Mouse (Mus musculus): ENCODE results near the gene Zfp385c. TPM values are rescaled to one million over a fixed set of nuclear protein-coding genes. Genes with fewer than 3 reads are reported as not detected.
A peak's percentile ranks its signal among the peaks of the same experiment; 100 is the strongest.

Gene Zfp385c
- polyA plus RNA-seq, 1 experiment from 2014 or later: 0.26 TPM

- Histone ChIP-seq H3K4me3 (ENCODE audit: low read length) (no peak overlapping the region), H3K4me1 (replicated peaks; ENCODE audit: control insufficient read depth, insufficient read depth, low read length) (peaks cover 24% of the 10 kb centered on the region), H3K9ac (ENCODE audit: low read length) (no peak overlapping the region), H3K27me3 (ENCODE audit: control insufficient read depth, insufficient read depth, low read depth, low read length) (no peaks in the 10 kb centered on the region), H3K27ac (ENCODE audit: low read length) (no peak overlapping the region; the same call in 1 of the 2 replicates), H3K36me3 (ENCODE audit: control insufficient read depth, insufficient read depth, low read length) (peaks cover 14% of the 10 kb centered on the region), H3K9me3 (ENCODE audit: control insufficient read depth, low read length) (no peaks in the 10 kb centered on the region), H3K4me2 (ENCODE audit: low read depth, low read length) (no peak overlapping the region)
- WGBS: 61% methylated on average over 11 of the region's 11 CpGs
- ATAC-seq (ENCODE audit: low read depth): no peak
Measured at GRCm38 (mm10) chr11:100719893-100720292, 27.6 kb upstream of the Zfp385c start.

- H3K36me3 ChIP-seq (ENCODE audit: control insufficient read depth, insufficient read depth, low read length): peaks cover 15% of the 10 kb centered on the region
- ATAC-seq (ENCODE audit: low read depth): no peak; the same call in 1 of the 2 replicates
- WGBS: 89% methylated on average over 3 of the region's 3 CpGs
- no peaks in the 10 kb centered on the region for H3K9me3 ChIP-seq (ENCODE audit: control insufficient read depth, low read length)
- no peak overlapping the region for H3K4me2 ChIP-seq (ENCODE audit: low read depth, low read length)
- H3K27me3 ChIP-seq (ENCODE audit: control insufficient read depth, insufficient read depth, low read depth, low read length): no peaks in the 10 kb centered on the region
- H3K27ac ChIP-seq (ENCODE audit: low read length): no peak overlapping the region
- no peak overlapping the region for H3K9ac ChIP-seq (ENCODE audit: low read length)
- peaks cover 21% of the 10 kb centered on the region for H3K4me1 ChIP-seq (replicated peaks; ENCODE audit: control insufficient read depth, insufficient read depth, low read length)
- H3K4me3 ChIP-seq (ENCODE audit: low read length): no peak overlapping the region
Measured at GRCm38 (mm10) chr11:100719312-100719711, 27.1 kb upstream of the Zfp385c start.

GRCm38 (mm10) chr11:100718866-100719265, 26.6 kb upstream of the Zfp385c start:
- 84% methylated on average over 4 of the region's 4 CpGs for WGBS

GRCm38 (mm10) chr11:100718462-100718861, 26.2 kb upstream of the Zfp385c start:
- peaks cover 15% of the 10 kb centered on the region for H3K36me3 ChIP-seq (ENCODE audit: control insufficient read depth, insufficient read depth, low read length)
- 87% methylated on average over 7 of the region's 7 CpGs for WGBS
- H3K4me3 ChIP-seq (ENCODE audit: low read length): no peak overlapping the region
- H3K4me1 ChIP-seq (replicated peaks; ENCODE audit: control insufficient read depth, insufficient read depth, low read length): peaks cover 29% of the 10 kb centered on the region
- no peak overlapping the region for H3K27ac ChIP-seq (ENCODE audit: low read length)
- no peaks in the 10 kb centered on the region for H3K9me3 ChIP-seq (ENCODE audit: control insufficient read depth, low read length)
- ATAC-seq (ENCODE audit: low read depth): no peak
- H3K9ac ChIP-seq (ENCODE audit: low read length): no peak overlapping the region
- no peak overlapping the region for H3K4me2 ChIP-seq (ENCODE audit: low read depth, low read length)
- no peaks in the 10 kb centered on the region for H3K27me3 ChIP-seq (ENCODE audit: control insufficient read depth, insufficient read depth, low read depth, low read length)

More at GRCm38 (mm10) chr11:100718866-100719265, 26.6 kb upstream of the Zfp385c start:
- H3K27ac ChIP-seq (ENCODE audit: low read length): no peak overlapping the region
- no peak overlapping the region for H3K9ac ChIP-seq (ENCODE audit: low read length)
- H3K4me1 ChIP-seq (replicated peaks; ENCODE audit: control insufficient read depth, insufficient read depth, low read length): peaks cover 25% of the 10 kb centered on the region
- peaks cover 15% of the 10 kb centered on the region for H3K36me3 ChIP-seq (ENCODE audit: control insufficient read depth, insufficient read depth, low read length)
- no peaks in the 10 kb centered on the region for H3K27me3 ChIP-seq (ENCODE audit: control insufficient read depth, insufficient read depth, low read depth, low read length)
- no peak overlapping the region for H3K4me2 ChIP-seq (ENCODE audit: low read depth, low read length)
- no peak overlapping the region for H3K4me3 ChIP-seq (ENCODE audit: low read length)
- H3K9me3 ChIP-seq (ENCODE audit: control insufficient read depth, low read length): no peaks in the 10 kb centered on the region
- no peak for ATAC-seq (ENCODE audit: low read depth)

GRCm38 (mm10) chr11:100716649-100717048, 24.4 kb upstream of the Zfp385c start:
- Histone ChIP-seq H3K9me3 (ENCODE audit: control insufficient read depth, low read length) (no peaks in the 10 kb centered on the region), H3K36me3 (ENCODE audit: control insufficient read depth, insufficient read depth, low read length) (peaks cover 15% of the 10 kb centered on the region), H3K27ac (ENCODE audit: low read length) (no peak overlapping the region), H3K4me1 (replicated peaks; ENCODE audit: control insufficient read depth, insufficient read depth, low read length) (peaks cover 30% of the 10 kb centered on the region), H3K9ac (ENCODE audit: low read length) (no peak overlapping the region), H3K27me3 (ENCODE audit: control insufficient read depth, insufficient read depth, low read depth, low read length) (no peaks in the 10 kb centered on the region), H3K4me3 (ENCODE audit: low read length) (no peak overlapping the region), H3K4me2 (ENCODE audit: low read depth, low read length) (no peak overlapping the region)
- WGBS: 73% methylated on average over 3 of the region's 3 CpGs
- no peak for ATAC-seq (ENCODE audit: low read depth)

- H3K9ac ChIP-seq (ENCODE audit: low read length): no peak overlapping the region
- ATAC-seq (ENCODE audit: low read depth): no peak
- no peaks in the 10 kb centered on the region for H3K27me3 ChIP-seq (ENCODE audit: control insufficient read depth, insufficient read depth, low read depth, low read length)
- 87% methylated on average over 6 of the region's 6 CpGs for WGBS
- H3K4me3 ChIP-seq (ENCODE audit: low read length): no peak overlapping the region
- no peaks in the 10 kb centered on the region for H3K9me3 ChIP-seq (ENCODE audit: control insufficient read depth, low read length)
- peaks cover 26% of the 10 kb centered on the region for H3K4me1 ChIP-seq (replicated peaks; ENCODE audit: control insufficient read depth, insufficient read depth, low read length)
- H3K36me3 ChIP-seq (ENCODE audit: control insufficient read depth, insufficient read depth, low read length): peaks cover 15% of the 10 kb centered on the region
- H3K4me2 ChIP-seq (ENCODE audit: low read depth, low read length): no peak overlapping the region
- no peak overlapping the region for H3K27ac ChIP-seq (ENCODE audit: low read length)
Measured at GRCm38 (mm10) chr11:100714948-100715347, 22.7 kb upstream of the Zfp385c start.

- H3K4me1 ChIP-seq (replicated peaks; ENCODE audit: control insufficient read depth, insufficient read depth, low read length): peaks cover 26% of the 10 kb centered on the region
- H3K4me2 ChIP-seq (ENCODE audit: low read depth, low read length): peak overlapping the region; percentile 68
- H3K27me3 ChIP-seq (ENCODE audit: control insufficient read depth, insufficient read depth, low read depth, low read length): no peaks in the 10 kb centered on the region
- H3K4me3 ChIP-seq (ENCODE audit: low read length): peak overlapping the region; percentile 41
- H3K36me3 ChIP-seq (ENCODE audit: control insufficient read depth, insufficient read depth, low read length): peaks cover 15% of the 10 kb centered on the region
- 43% methylated on average over 6 of the region's 6 CpGs for WGBS
- peak; percentile 21; the same call in 1 of the 2 replicates for ATAC-seq (ENCODE audit: low read depth)
- no peak overlapping the region for H3K9ac ChIP-seq (ENCODE audit: low read length)
- H3K9me3 ChIP-seq (ENCODE audit: control insufficient read depth, low read length): no peaks in the 10 kb centered on the region
- peak overlapping the region; percentile 85; the same call in 1 of the 2 replicates for H3K27ac ChIP-seq (ENCODE audit: low read length)
Measured at GRCm38 (mm10) chr11:100714534-100714915, 22.3 kb upstream of the Zfp385c start.

- 8% methylated on average over 38 of the region's 38 CpGs for WGBS
- H3K9me3 ChIP-seq (ENCODE audit: control insufficient read depth, low read length): no peaks in the 10 kb centered on the region
- H3K4me2 ChIP-seq (ENCODE audit: low read depth, low read length): peak within 1 kb of the TSS; percentile 68
- no peaks in the 10 kb centered on the region for H3K27me3 ChIP-seq (ENCODE audit: control insufficient read depth, insufficient read depth, low read depth, low read length)
- peak within 1 kb of the TSS; percentile 85 for H3K27ac ChIP-seq (ENCODE audit: low read length)
- peak within 1 kb of the TSS; percentile 41 for H3K4me3 ChIP-seq (ENCODE audit: low read length)
- peaks cover 18% of the 10 kb centered on the region for H3K36me3 ChIP-seq (ENCODE audit: control insufficient read depth, insufficient read depth, low read length)
- H3K4me1 ChIP-seq (replicated peaks; ENCODE audit: control insufficient read depth, insufficient read depth, low read length): peaks cover 26% of the 10 kb centered on the region
- ATAC-seq (ENCODE audit: low read depth): peak; percentile 43
- H3K9ac ChIP-seq (ENCODE audit: low read length): peak within 1 kb of the TSS; percentile 59
Measured at GRCm38 (mm10) chr11:100713735-100714533, 21.7 kb upstream of the Zfp385c start, which contains the start of gene Hspb9. TSS of gene Hspb9 (plus strand) at chr11:100713850.

- Histone ChIP-seq H3K9ac (ENCODE audit: low read length) (peak overlapping the region; percentile 59), H3K4me3 (ENCODE audit: low read length) (no peak overlapping the region; the same call in 1 of the 2 replicates)
- 64% methylated on average over 4 of the region's 4 CpGs for WGBS
Measured at GRCm38 (mm10) chr11:100713174-100713573, 20.9 kb upstream of the Zfp385c start.

More at GRCm38 (mm10) chr11:100713174-100713573, 20.9 kb upstream of the Zfp385c start:
- Histone ChIP-seq H3K4me1 (replicated peaks; ENCODE audit: control insufficient read depth, insufficient read depth, low read length) (peaks cover 26% of the 10 kb centered on the region), H3K36me3 (ENCODE audit: control insufficient read depth, insufficient read depth, low read length) (peaks cover 16% of the 10 kb centered on the region), H3K9me3 (ENCODE audit: control insufficient read depth, low read length) (no peaks in the 10 kb centered on the region), H3K27ac (ENCODE audit: low read length) (peak overlapping the region; percentile 85), H3K27me3 (ENCODE audit: control insufficient read depth, insufficient read depth, low read depth, low read length) (no peaks in the 10 kb centered on the region), H3K4me2 (ENCODE audit: low read depth, low read length) (peak overlapping the region; percentile 68)
- no peak for ATAC-seq (ENCODE audit: low read depth)
